Mouse (Mus musculus) cerebellum, adult 9-11 months (tissue): ENCODE data around the gene Nxpe5.

Experiments used
- DNase-seq: peaks from one replicate; pipeline ENCODE4 v3.0.0; 2022

Gene Nxpe5

GRCm38 (mm10) chr5:138279585-138280424, 54.1 kb downstream of the Nxpe5 start, which contains the start of the genes Gm43720, Gpc2 and Stag3:
Gene Gm43720 (minus strand): TSS chr5:138279958.
Gene Gpc2 (minus strand): TSS chr5:138280005.
Gene Stag3 (plus strand): TSS chr5:138280240.
- DNase-seq: peak; percentile 58

GRCm38 (mm10) chr5:138280425-138280768, 54.7 kb downstream of the Nxpe5 start:
- DNase-seq: no peak

GRCm38 (mm10) chr5:138280829-138281228, 55.1 kb downstream of the Nxpe5 start:
- DNase-seq: no peak

GRCm38 (mm10) chr5:138281798-138282197, 56.1 kb downstream of the Nxpe5 start:
- no peak for DNase-seq

GRCm38 (mm10) chr5:138283540-138283939, 57.8 kb downstream of the Nxpe5 start:
- DNase-seq: no peak

GRCm38 (mm10) chr5:138287861-138288260, 62.2 kb downstream of the Nxpe5 start:
- DNase-seq: no peak

- no peak for DNase-seq
These were observed 65.9 kb downstream of the Nxpe5 start for GRCm38 (mm10) chr5:138291638-138292037.

GRCm38 (mm10) chr5:138294158-138294557, 68.5 kb downstream of the Nxpe5 start:
- no peak for DNase-seq

GRCm38 (mm10) chr5:138299613-138300012, 73.9 kb downstream of the Nxpe5 start:
- DNase-seq: no peak
